Comparison of ENCODE assay signal across 8 mouse cellular contexts in genomic region chrX:13845141-13845857, GRCm38 (mm10). TPM values are rescaled to one million over a fixed set of nuclear protein-coding genes. Genes with fewer than 3 reads are reported as not detected.
DNase-seq lines count a peak whose midpoint lies in the region; ATAC-seq and TF ChIP-seq lines count a peak whose summit lies in the region.

No protein-coding gene starts in this region.

- ATAC-seq in embryonic facial prominence, embryonic 13.5 days (ENCODE audit: insufficient number of reproducible peaks, insufficient read depth, low FRiP score, low TSS enrichment, low read depth), result no peak
- no peak for ATAC-seq in heart, postnatal 0 days (ENCODE audit: insufficient read depth, low read depth)

- DNase-seq in cerebellum, adult 2 months, result peak in 1 of 2 experiments; percentile 34
- no peak for DNase-seq in cerebellum, adult 11-12 months
- no peak for DNase-seq in heart, postnatal 0 days (ENCODE audit: low spot score)
- peak; percentile 4 to 21 for DNase-seq in layer of hippocampus, postnatal 25 days (ENCODE audit: extremely low spot score in 1 of 2, low spot score in 1 of 2)
- peak; percentile 0 for DNase-seq in lung, postnatal 14 days
- DNase-seq in splenic B cell, adult 2 months (ENCODE audit: low read depth, low spot score), result peak; percentile 4

- no peaks in the 10 kb centered on the region for H3K27me3 ChIP-seq in cerebellum, adult 2 months (ENCODE audit: control insufficient read depth, insufficient read depth, low read length)
- peaks cover 4% of the 10 kb centered on the region; the same call in 1 of the 2 replicates for H3K27me3 ChIP-seq in E14TG2a.4 (ENCODE audit: insufficient read depth, low read length)
- H3K27me3 ChIP-seq in embryonic facial prominence, embryonic 13.5 days, result no peaks in the 10 kb centered on the region
- H3K27me3 ChIP-seq in heart, postnatal 0 days (ENCODE audit: control insufficient read depth, insufficient read depth, low read length), result no peaks in the 10 kb centered on the region
- H3K27me3 ChIP-seq in splenic B cell, adult 2 months (ENCODE audit: control insufficient read depth, insufficient read depth, low read length, poor library complexity, severe bottlenecking), result no peaks in the 10 kb centered on the region

- no peak for TF ChIP-seq POLR2A in cerebellum, adult 2 months (IDR thresholded peaks at IDR 0.05; ENCODE audit: borderline replicate concordance, insufficient read depth, low read length)

- peak overlapping the region; percentile 79 for H3K9ac ChIP-seq in embryonic facial prominence, embryonic 13.5 days
- H3K9ac ChIP-seq in heart, postnatal 0 days (replicated peaks; ENCODE audit: low read depth, low read length), result peak overlapping the region; percentile 70

- no peaks in the 10 kb centered on the region for H3K4me1 ChIP-seq in cerebellum, adult 2 months (ENCODE audit: control insufficient read depth, insufficient read depth, low read length)
- H3K4me1 ChIP-seq in E14TG2a.4 (replicated peaks; ENCODE audit: low read depth, low read length), result peaks cover 15% of the 10 kb centered on the region; the same call in 1 of the 2 replicates
- H3K4me1 ChIP-seq in embryonic facial prominence, embryonic 13.5 days, result no peaks in the 10 kb centered on the region
- H3K4me1 ChIP-seq in heart, postnatal 0 days (ENCODE audit: control insufficient read depth, insufficient read depth), result no peaks in the 10 kb centered on the region

- no peak for TF ChIP-seq CTCF in cerebellum, adult 2 months (IDR thresholded peaks at IDR 0.05; ENCODE audit: borderline replicate concordance, insufficient read depth, low read depth, low read length)
- no peak for TF ChIP-seq CTCF in E14TG2a.4 (conservative IDR thresholded peaks at IDR 0.05; ENCODE audit: low read length)
- TF ChIP-seq CTCF in heart, postnatal 0 days (IDR thresholded peaks at IDR 0.05; ENCODE audit: low read depth), result no peak

- no peak for TF ChIP-seq EP300 in heart, postnatal 0 days (IDR thresholded peaks at IDR 0.05; ENCODE audit: low read depth)

- H3K4me2 ChIP-seq in embryonic facial prominence, embryonic 13.5 days, result peak overlapping the region; percentile 59
- H3K4me2 ChIP-seq in heart, postnatal 0 days (ENCODE audit: low read depth, low read length), result peak overlapping the region; percentile 73

- 8% methylated on average over 22 of the region's 22 CpGs for WGBS in cerebellum, adult 2 months
- WGBS in embryonic facial prominence, embryonic 13.5 days, result 26% methylated on average over 22 of the region's 22 CpGs
- WGBS in heart, postnatal 0 days, result 20% methylated on average over 22 of the region's 22 CpGs

- peak overlapping the region; percentile 17 for H3K27ac ChIP-seq in cerebellum, adult 2 months (ENCODE audit: insufficient read depth, low read length)
- peak overlapping the region; percentile 88 for H3K27ac ChIP-seq in embryonic facial prominence, embryonic 13.5 days
- peak overlapping the region; percentile 88 for H3K27ac ChIP-seq in heart, postnatal 0 days (ENCODE audit: low read depth)

- H3K36me3 ChIP-seq in E14TG2a.4 (ENCODE audit: insufficient read depth, low read length), result no peaks in the 10 kb centered on the region
- no peaks in the 10 kb centered on the region for H3K36me3 ChIP-seq in embryonic facial prominence, embryonic 13.5 days
- H3K36me3 ChIP-seq in heart, postnatal 0 days (replicated peaks; ENCODE audit: control insufficient read depth, insufficient read depth, low read length), result no peaks in the 10 kb centered on the region
- no peaks in the 10 kb centered on the region for H3K36me3 ChIP-seq in splenic B cell, adult 2 months (ENCODE audit: control insufficient read depth, insufficient read depth, low read length, poor library complexity, severe bottlenecking)

- H3K4me3 ChIP-seq in cerebellum, adult 2 months (replicated peaks; ENCODE audit: insufficient read depth, low read depth, low read length), result peak overlapping the region; percentile 91
- peak overlapping the region; percentile 82 for H3K4me3 ChIP-seq in E14TG2a.4 (replicated peaks; ENCODE audit: low read length)
- H3K4me3 ChIP-seq in embryonic facial prominence, embryonic 13.5 days, result peak overlapping the region; percentile 59
- H3K4me3 ChIP-seq in heart, postnatal 0 days (ENCODE audit: low read depth, low read length), result peak overlapping the region; percentile 70

- H3K9me3 ChIP-seq in E14TG2a.4 (ENCODE audit: low read length), result no peaks in the 10 kb centered on the region
- no peaks in the 10 kb centered on the region for H3K9me3 ChIP-seq in embryonic facial prominence, embryonic 13.5 days
- H3K9me3 ChIP-seq in heart, postnatal 0 days (replicated peaks; ENCODE audit: control insufficient read depth, low read length), result no peaks in the 10 kb centered on the region

RNA-seq across cellular contexts. Expression of gene Cask, which starts 5.9 kb away (rescaled TPM):
- polyA plus RNA-seq in cerebellum, adult 2 months (2012; rRNA removed), result 24.5 and 26.6 TPM in 2 replicates
- polyA plus RNA-seq in embryonic facial prominence, embryonic 13.5 days (2015; fragmentation: Nextera tagmentation; extraction: Ambion mirVana), result 16.5 and 17.0 TPM in 2 replicates
- 13.8 and 23.1 TPM in 2 replicates for total RNA-seq in heart, postnatal 0 days (2014; rRNA removed; ENCODE audit: low replicate concordance)
- 3.9 and 4.5 TPM in 2 replicates for polyA plus RNA-seq in heart, postnatal 0 days (2015; fragmentation: Nextera tagmentation; extraction: Ambion mirVana)
- total RNA-seq in layer of hippocampus, postnatal 25 days (2021), result 10 to 100 TPM; 85.7 to 87.7 TPM

Comparison
In these comparisons a context has a peak if more than half of its experiments do, and no peak if none do; other contexts are left out.
1. DNase-seq: peak in layer of hippocampus, postnatal 25 days (2 of 2), lung, postnatal 14 days (single experiment) and splenic B cell, adult 2 months (single experiment); none in cerebellum, adult 11-12 months (single experiment) and heart, postnatal 0 days (single experiment).
2. H3K27ac ChIP-seq: peak in every context shown above with its lines; median percentile 88 in embryonic facial prominence, embryonic 13.5 days; 88 in heart, postnatal 0 days; 17 in cerebellum, adult 2 months.
3. Peak in every context shown above with its lines, with median percentiles within 50 percentile points of each other: H3K4me3 ChIP-seq.